Mouse (Mus musculus) spleen, adult 2 months (tissue): ENCODE data around the gene Aff3. TPM values are rescaled to one million over a fixed set of nuclear protein-coding genes. Genes with fewer than 3 reads are reported as not detected.

Experiments used
- DNase-seq, 2 experiments: peaks; one replicate each; pipeline versions ENCODE4 v3.0.0 to v3.0.0-alpha.2; 2012 to 2021; ENCODE audit warnings: low spot score in 2 of 2, low read depth in 1 of 2
- H3K27ac ChIP-seq: fragments of 200-500 bp; 2 replicates; pipeline ENCODE4 v1.5.1; 2012; ENCODE audit warnings: low read length, inconsistent platforms; ENCODE audit not compliant: insufficient read depth
- H3K27me3 ChIP-seq: fragments of 200-500 bp; 2 replicates; pipeline ENCODE4 v1.6.1; 2012; ENCODE audit warnings: mild to moderate bottlenecking, moderate library complexity, low read length, inconsistent platforms; ENCODE audit not compliant: control insufficient read depth, insufficient read depth
- H3K36me3 ChIP-seq: fragments of 200-500 bp; 2 replicates; pipeline ENCODE4 v1.6.1; 2012; ENCODE audit warnings: mild to moderate bottlenecking, low read length, inconsistent platforms; ENCODE audit not compliant: control insufficient read depth, insufficient read depth
- H3K4me1 ChIP-seq: fragments of 200-500 bp; 2 replicates; pipeline ENCODE4 v1.6.1; 2011; ENCODE audit warnings: inconsistent platforms; ENCODE audit not compliant: control insufficient read depth, insufficient read depth, insufficient read length
- H3K4me3 ChIP-seq: fragments of 200-500 bp; 2 replicates; pipeline ENCODE4 v1.5.1; 2011; ENCODE audit warnings: mild to moderate bottlenecking, inconsistent platforms; ENCODE audit not compliant: insufficient read depth, insufficient read length; ENCODE audit errors: extremely low read depth
- CTCF ChIP-seq: fragments of 200-500 bp; IDR thresholded peaks from 2 replicates; pipeline ENCODE4 v1.5.1; 2011; ENCODE audit warnings: mild to moderate bottlenecking, inconsistent platforms; ENCODE audit not compliant: insufficient read depth, insufficient read length, insufficient replicate concordance; ENCODE audit errors: extremely low read depth
- POLR2A ChIP-seq: fragments of 200-500 bp; IDR thresholded peaks from 2 replicates; pipeline ENCODE4 v1.6.1; 2011; ENCODE audit warnings: low read depth, low read length, inconsistent platforms
- WGBS: fragments of 180-500 bp; shearing (Covaris S2); methylation state at CpG from one replicate; pipeline ENCODE4 v1.1.7; 2018; 5-methylcytosine and 5-hydroxymethylcytosine counted together
- polyA plus RNA-seq: library from polyadenylated mRNA; depleted of rRNA; stranded (reverse); fragments of >200 nt; gene quantifications from 2 replicates; pipeline ENCODE4 v1.2.3, GENCODE M21; 2012

Gene Aff3
- polyA plus RNA-seq, 1 experiment = 20.2 TPM

DNA sequence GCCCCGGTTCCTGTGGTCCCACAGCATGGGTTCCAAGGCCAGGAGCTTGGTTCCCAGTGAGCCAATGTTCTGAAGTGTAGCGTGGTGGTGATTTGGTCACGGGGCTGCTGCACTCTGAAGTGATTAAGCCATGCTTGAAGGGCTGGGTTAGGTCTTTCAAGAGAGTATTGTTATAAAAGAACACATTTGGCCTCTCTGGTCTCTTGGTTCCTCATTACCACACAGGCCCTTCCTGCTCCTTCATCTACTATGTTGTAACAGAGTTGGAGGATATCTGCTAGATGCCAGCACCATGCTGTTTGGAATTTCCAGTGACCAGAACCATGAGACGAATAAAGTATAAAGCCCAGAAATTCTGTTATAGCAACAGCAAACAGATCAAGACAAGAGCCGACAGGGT is 431.6 kb downstream of the Aff3 start:
- H3K4me3 ChIP-seq = no peak overlapping the region
- no peak overlapping the region for H3K27ac ChIP-seq
- peaks cover 1% of the 10 kb centered on the region; the same call in 1 of the 2 replicates for H3K36me3 ChIP-seq
- no peaks in the 10 kb centered on the region for H3K27me3 ChIP-seq
- TF ChIP-seq POLR2A = no peak
- TF ChIP-seq CTCF = no peak
- 64% methylated on average over 5 of the region's 5 CpGs for WGBS
- H3K4me1 ChIP-seq = peaks cover 2% of the 10 kb centered on the region; the same call in 1 of the 2 replicates
- DNase-seq = no peak

DNA sequence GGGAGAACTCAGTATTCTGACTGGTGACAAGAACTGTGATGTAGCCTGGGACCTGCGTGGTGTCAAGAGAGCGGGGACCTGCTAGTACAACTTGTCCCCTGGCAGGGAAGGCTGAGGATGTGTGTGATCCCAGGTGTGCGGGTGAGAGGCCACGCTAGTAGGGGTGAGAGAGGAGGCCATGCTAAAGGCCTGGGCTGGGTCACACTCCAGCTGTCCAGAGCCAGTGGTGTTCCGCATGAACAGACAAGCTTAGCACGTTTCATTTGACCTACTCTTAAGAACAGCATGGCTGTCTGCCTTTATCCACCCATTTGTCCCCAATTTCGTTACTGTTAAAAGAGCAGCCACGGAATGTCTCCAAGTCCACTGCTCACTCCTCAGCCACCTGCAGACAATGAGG is 434.7 kb downstream of the Aff3 start:
- Histone ChIP-seq H3K4me1 (peaks cover 2% of the 10 kb centered on the region; the same call in 1 of the 2 replicates), H3K36me3 (no peaks in the 10 kb centered on the region; the same call in 1 of the 2 replicates), H3K27ac (no peak overlapping the region), H3K27me3 (no peaks in the 10 kb centered on the region), H3K4me3 (no peak overlapping the region)
- WGBS = 68% methylated on average over 8 of the region's 8 CpGs
- no peak for TF ChIP-seq POLR2A
- TF ChIP-seq CTCF = no peak
- DNase-seq = no peak

DNA sequence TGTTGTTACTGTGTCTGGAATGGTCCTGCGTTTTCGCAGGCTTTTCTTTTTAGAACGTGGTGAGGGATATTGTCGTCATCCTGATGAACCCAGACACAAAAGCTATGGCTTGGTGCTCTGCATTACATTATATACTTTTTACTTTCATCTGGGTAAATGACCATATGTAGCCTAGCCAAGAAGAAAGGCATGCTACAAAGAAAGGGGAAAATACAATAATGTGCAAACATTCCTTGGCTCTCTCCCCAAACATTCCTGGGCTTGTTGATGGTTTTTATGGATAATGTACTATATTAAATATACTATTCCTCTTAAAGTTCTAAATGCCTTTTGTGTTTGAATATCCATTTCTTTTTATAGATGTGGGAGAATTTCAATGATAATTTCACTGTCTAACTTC is 435.9 kb downstream of the Aff3 start:
- Histone ChIP-seq H3K4me1 (peaks cover 2% of the 10 kb centered on the region; the same call in 1 of the 2 replicates), H3K27ac (no peak overlapping the region), H3K27me3 (no peaks in the 10 kb centered on the region), H3K36me3 (no peaks in the 10 kb centered on the region; the same call in 1 of the 2 replicates), H3K4me3 (no peak overlapping the region)
- DNase-seq = no peak
- no peak for TF ChIP-seq POLR2A
- no peak for TF ChIP-seq CTCF
- WGBS = 95% methylated on average over 4 of the region's 4 CpGs

- H3K4me3 ChIP-seq = no peak overlapping the region
- TF ChIP-seq POLR2A (no peak), CTCF (no peak)
- H3K4me1 ChIP-seq = no peaks in the 10 kb centered on the region; the same call in 1 of the 2 replicates
- H3K27ac ChIP-seq = no peak overlapping the region
- WGBS = 97% methylated on average over 3 of the region's 3 CpGs
- no peaks in the 10 kb centered on the region; the same call in 1 of the 2 replicates for H3K36me3 ChIP-seq
- no peaks in the 10 kb centered on the region for H3K27me3 ChIP-seq
- DNase-seq = no peak
Measured at GRCm38 (mm10) chr1:38225166-38225565, 439.6 kb downstream of the Aff3 start.

GRCm38 (mm10) chr1:38222160-38222559 is 442.6 kb downstream of the Aff3 start:
- whole genome bisulfite sequencing = 94% methylated on average over 1 of the region's 1 CpGs
- Histone ChIP-seq H3K4me1 (no peaks in the 10 kb centered on the region), H3K4me3 (no peak overlapping the region), H3K36me3 (peaks cover 7% of the 10 kb centered on the region), H3K27ac (no peak overlapping the region), H3K27me3 (no peaks in the 10 kb centered on the region)
- no peak for DNase-seq
- TF ChIP-seq CTCF = no peak
- TF ChIP-seq POLR2A = no peak

GRCm38 (mm10) chr1:38221431-38221830 is 443.3 kb downstream of the Aff3 start:
- 86% methylated on average over 8 of the region's 8 CpGs for WGBS
- DNase-seq = no peak
- H3K4me3 ChIP-seq = no peak overlapping the region
- TF ChIP-seq CTCF (no peak), POLR2A (no peak)
- no peaks in the 10 kb centered on the region for H3K4me1 ChIP-seq
- no peak overlapping the region for H3K27ac ChIP-seq
- H3K27me3 ChIP-seq = no peaks in the 10 kb centered on the region
- H3K36me3 ChIP-seq = peaks cover 9% of the 10 kb centered on the region

DNA sequence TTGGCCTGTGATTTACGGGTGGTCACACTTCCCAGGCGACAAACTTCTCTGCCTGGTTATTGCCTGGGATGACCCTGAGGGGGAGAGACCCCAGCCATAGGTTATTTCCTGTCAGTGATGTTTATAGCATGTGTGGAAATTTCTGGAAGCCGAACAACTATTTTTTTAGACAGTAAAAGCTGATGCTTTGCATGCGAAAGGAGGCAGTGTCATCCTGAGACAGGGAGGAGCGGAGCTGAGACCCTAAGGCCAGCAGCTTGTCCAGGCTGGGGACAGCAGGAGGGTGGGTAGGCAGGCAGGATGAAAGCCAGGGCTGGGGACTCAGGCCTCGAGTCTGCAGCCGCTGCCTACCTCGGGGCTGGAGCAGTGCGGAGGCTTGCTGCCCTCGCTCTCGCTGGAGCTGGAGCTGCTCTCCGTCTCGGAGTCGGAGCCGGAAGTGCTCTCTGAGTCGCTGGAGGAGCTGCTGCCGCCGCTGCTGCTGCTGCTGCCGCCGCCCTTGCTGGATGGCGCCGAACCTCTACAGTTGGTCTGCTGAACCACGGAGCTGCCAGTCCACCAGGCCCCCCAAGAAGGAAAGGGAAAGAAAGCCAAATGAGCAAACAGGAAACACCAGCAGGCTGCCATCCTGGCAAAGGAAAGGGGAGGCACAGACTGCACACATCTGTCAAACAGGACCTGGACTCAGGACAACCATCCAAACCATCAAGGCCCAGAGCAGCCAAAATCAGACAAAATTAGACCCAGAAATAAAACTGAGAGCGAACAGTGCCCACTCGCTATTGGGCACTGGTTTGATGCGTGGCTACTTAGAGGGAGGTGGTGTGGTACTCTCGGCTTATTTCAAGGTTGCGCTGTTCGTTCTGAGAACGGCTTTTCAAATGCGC is 446.6 kb downstream of the Aff3 start:
- H3K27me3 ChIP-seq = no peaks in the 10 kb centered on the region
- H3K36me3 ChIP-seq = peaks cover 16% of the 10 kb centered on the region
- no peak overlapping the region for H3K27ac ChIP-seq
- TF ChIP-seq POLR2A (no peak), CTCF (no peak)
- WGBS = 87% methylated on average over 31 of the region's 31 CpGs
- no peak overlapping the region; the same call in 1 of the 2 replicates for H3K4me3 ChIP-seq
- no peaks in the 10 kb centered on the region for H3K4me1 ChIP-seq
- no peak for DNase-seq
